Mouse (Mus musculus): ENCODE data around the gene Ptma.

DNA sequence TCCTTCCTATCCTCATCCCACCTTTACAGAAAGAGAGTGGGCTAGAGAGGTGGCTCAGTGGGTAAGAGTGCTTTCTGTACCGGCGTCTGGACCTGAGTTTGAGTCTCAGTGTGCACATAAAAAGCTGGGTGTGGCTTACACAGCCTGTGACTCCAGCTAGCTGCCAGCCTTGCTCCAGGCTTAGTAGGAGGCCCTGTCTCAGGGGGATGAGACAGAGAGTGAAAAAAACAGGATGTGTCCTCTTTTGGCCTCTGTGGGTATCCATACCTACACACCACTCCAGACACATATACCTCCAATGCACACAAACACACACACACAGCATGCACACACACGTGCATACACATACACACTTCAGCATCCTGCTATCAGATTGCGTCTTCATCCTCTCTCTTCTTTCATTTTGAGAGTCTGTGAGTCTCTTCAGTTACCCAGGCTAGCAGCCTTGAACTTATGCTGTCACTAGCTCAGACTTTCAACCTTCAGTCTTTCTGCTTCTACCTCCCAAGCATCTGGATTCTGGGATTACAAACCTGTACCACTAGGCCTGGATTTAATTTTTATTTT, 14.3 kb upstream of the Ptma start:
- TF ChIP-seq CTCF (IDR thresholded peaks at IDR 0.05; ENCODE audit: low read depth) (no peak), EP300 (IDR thresholded peaks at IDR 0.05; ENCODE audit: low read depth) (no peak)
